Mouse (Mus musculus): ENCODE data around the gene Rarb.

DNA sequence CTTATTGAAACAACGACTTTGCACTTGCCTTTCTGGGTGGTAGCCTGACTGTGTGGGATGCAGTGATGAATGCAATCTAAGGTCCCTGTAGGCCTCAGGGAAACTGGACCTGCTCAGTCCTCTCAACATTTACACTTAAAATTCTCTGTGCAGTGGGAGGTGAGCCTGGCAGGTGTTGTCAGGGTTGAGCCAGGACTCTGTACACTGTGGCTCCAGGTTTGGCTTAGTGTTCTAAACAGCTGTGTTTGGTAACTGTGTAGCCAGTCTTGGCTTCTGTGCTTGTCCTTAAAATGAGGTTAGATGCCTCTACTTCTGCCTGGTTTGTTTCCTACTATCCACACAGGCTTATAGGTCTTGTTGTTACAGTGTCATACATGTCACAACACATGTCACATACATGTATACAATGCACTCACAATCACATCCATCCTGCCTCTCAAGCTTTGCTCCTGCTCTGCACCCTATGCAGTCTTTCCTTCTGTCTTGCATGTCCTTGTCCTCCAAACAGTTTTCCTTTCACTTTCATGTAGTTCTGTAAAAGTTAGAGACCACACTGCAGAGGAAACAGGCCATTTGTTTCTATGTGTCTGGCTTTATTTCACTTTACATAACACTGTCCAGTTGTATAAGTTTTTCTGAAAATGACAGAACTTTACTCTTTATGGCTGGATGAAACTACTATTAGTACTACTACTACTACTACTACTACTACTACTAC lies 340.2 kb downstream of the Rarb start:
- TF ChIP-seq USF2 (conservative IDR thresholded peaks at IDR 0.05; ENCODE audit: low read depth, low read length) (no peak), POLR2A (IDR thresholded peaks at IDR 0.05; ENCODE audit: low read depth, low read length) (no peak), CTCF (conservative IDR thresholded peaks at IDR 0.05 in 1 of 2, IDR thresholded peaks at IDR 0.05 in 1 of 2; ENCODE audit: low read depth in 2 of 2, low read length in 2 of 2) (no peak), ZC3H11A (IDR thresholded peaks at IDR 0.05; ENCODE audit: low read depth, low read length) (no peak), SIN3A (IDR thresholded peaks at IDR 0.05; ENCODE audit: low read length) (no peak), EP300 (IDR thresholded peaks at IDR 0.05; ENCODE audit: low read length) (no peak), TCF12 (IDR thresholded peaks at IDR 0.05; ENCODE audit: low read depth, low read length) (no peak), MEF2A (IDR thresholded peaks at IDR 0.05; ENCODE audit: borderline replicate concordance, low read depth, low read length) (no peak), IRF4 (IDR thresholded peaks at IDR 0.05; ENCODE audit: low read depth, low read length) (no peak)

Measured in CH12.LX (cell line).